ENCODE assay signal across 11 mouse cellular contexts in the genomic region with DNA sequence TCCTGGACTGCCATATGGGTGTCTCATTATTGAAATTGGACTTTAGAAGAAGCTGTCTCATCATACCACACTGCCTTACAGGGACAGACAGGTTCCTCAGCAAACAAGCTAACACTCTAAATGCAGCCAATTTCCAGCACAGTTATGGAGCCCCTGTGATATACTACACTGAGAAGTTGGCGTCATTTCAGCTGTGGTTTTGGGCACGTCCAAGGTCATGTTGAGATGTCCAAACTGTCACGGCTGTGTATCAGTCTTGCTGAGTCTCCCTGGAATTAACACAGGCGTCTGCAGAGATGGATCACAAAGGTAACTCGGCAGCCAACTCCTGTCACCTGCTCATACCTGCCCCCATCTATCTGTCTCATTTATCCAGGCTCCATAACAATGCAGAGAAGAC.
"Had no signal": no experiment of that assay in that cellular context is flagged by ENCODE, and none has a peak within 500 bp of the region (broad histone marks: within the 10 kb centered on the region; RNA-seq: fewer than 3 reads in every experiment).

No protein-coding gene starts in this region.

- DNase-seq: kidney, postnatal 10 days; kidney, postnatal 36 days; layer of hippocampus, postnatal 36 days; liver, embryonic 13.5 days; lung, adult 2 months; lung, postnatal 14 days; lung, postnatal 4 days; midbrain, embryonic 14.5 days; thymus, adult 18-20 months; thymus, postnatal 14 days; thymus, postnatal 4 days had no signal
